Mouse (Mus musculus): ENCODE results near the gene Ndufs8. TPM values are rescaled to one million over a fixed set of nuclear protein-coding genes. Genes with fewer than 3 reads are reported as not detected.

Ndufs8 gene
- polyA plus RNA-seq, 1 experiment from 2014 or later, result 242 TPM

DNA sequence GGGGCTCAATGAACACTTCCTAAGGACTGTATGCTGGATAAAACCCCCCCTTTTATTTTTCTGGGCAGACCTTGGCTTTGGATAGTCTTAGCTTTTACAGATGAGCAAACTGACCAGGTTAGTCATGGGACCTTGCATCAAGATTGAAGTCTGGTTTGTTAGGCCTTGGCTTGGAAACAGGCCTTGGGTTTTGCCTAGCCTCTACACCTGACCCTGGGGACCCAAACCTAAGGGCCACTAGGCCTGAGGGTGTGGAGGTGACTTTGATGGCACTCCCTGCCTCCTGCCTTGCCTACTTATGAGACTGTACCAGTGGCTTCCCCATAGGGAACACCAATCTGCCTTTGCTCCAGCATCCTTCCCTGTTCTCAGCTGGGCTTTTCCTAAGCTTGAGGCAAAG lies 7.4 kb upstream of the Ndufs8 start:
- Histone ChIP-seq H3K4me1 (replicated peaks) (no peaks in the 10 kb centered on the region; the same call in 1 of the 2 replicates), H3K27me3 (no peaks in the 10 kb centered on the region)

GRCm38 (mm10) chr19:3916727-3917126 lies 4.2 kb upstream of the Ndufs8 start:
- WGBS, result 81% methylated on average over 11 of the region's 11 CpGs
- Histone ChIP-seq H3K9ac (replicated peaks) (no peak overlapping the region), H3K27me3 (no peaks in the 10 kb centered on the region), H3K4me2 (no peak overlapping the region), H3K9me3 (no peaks in the 10 kb centered on the region), H3K27ac (no peak overlapping the region), H3K4me3 (replicated peaks) (no peak overlapping the region), H3K36me3 (no peaks in the 10 kb centered on the region), H3K4me1 (replicated peaks) (peaks cover 14% of the 10 kb centered on the region)
- ATAC-seq (ENCODE audit: insufficient number of reproducible peaks, insufficient read depth, low FRiP score, low TSS enrichment, low read depth), result no peak

More for the DNA sequence above, 7.4 kb upstream of the Ndufs8 start:
- H3K36me3 ChIP-seq, result no peaks in the 10 kb centered on the region
- H3K27ac ChIP-seq, result no peak overlapping the region
- ATAC-seq (ENCODE audit: insufficient number of reproducible peaks, insufficient read depth, low FRiP score, low TSS enrichment, low read depth), result no peak
- H3K4me3 ChIP-seq (replicated peaks), result no peak overlapping the region
- no peaks in the 10 kb centered on the region for H3K9me3 ChIP-seq
- H3K4me2 ChIP-seq, result no peak overlapping the region
- H3K9ac ChIP-seq (replicated peaks), result no peak overlapping the region

DNA sequence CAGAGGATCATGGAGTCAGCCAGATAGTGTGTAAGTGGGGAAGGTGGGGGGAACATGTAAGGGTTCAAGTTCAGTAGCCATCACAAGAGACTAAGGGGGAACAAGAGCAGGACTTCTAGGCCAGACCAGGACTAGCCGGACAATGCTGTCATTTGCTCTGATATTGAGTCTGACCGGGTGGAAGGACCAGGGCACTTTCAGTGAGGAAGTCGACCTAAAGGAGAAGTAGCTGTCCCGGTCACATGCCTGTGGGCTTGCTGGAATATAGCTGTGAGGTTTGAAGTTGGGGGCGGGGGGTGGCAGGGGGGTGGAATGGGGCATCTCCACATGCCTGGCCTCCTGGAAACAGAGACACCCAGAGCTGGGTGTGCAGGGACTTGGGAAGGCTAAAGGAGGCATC lies 2.0 kb upstream of the Ndufs8 start:
- WGBS, result 91% methylated on average over 5 of the region's 5 CpGs
- ATAC-seq (ENCODE audit: insufficient number of reproducible peaks, insufficient read depth, low FRiP score, low TSS enrichment, low read depth), result no peak
- Histone ChIP-seq H3K9me3 (no peaks in the 10 kb centered on the region), H3K4me2 (no peak overlapping the region), H3K27ac (no peak overlapping the region), H3K4me3 (replicated peaks) (no peak overlapping the region), H3K4me1 (replicated peaks) (peaks cover 16% of the 10 kb centered on the region), H3K36me3 (peaks cover 19% of the 10 kb centered on the region), H3K9ac (replicated peaks) (no peak overlapping the region), H3K27me3 (no peaks in the 10 kb centered on the region)

DNA sequence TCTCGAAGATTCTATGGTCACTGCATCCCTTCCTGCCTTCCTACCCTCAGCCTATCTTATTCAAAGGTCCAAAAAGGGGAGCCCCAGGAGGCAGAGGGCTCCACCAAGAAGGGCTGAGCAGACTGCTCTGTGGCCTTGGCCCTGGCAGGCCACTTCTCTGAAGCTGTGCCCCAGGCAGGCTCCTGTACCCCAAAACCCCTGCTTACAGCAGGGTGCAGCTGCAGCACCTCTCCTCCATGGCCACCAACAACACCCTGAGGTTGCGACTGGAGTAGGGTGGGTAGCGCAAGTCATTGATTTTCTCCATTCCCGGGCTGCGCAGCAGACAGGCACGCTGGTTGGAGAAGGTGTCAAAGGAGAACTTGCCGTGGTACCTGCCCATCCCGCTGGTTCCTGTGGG lies 1.1 kb upstream of the Ndufs8 start:
- Histone ChIP-seq H3K4me1 (replicated peaks) (peaks cover 16% of the 10 kb centered on the region), H3K27me3 (no peaks in the 10 kb centered on the region), H3K9me3 (no peaks in the 10 kb centered on the region), H3K27ac (no peak overlapping the region), H3K9ac (replicated peaks) (peak overlapping the region; percentile 59; the same call in 1 of the 2 replicates), H3K4me2 (peak overlapping the region; percentile 60), H3K36me3 (peaks cover 28% of the 10 kb centered on the region), H3K4me3 (replicated peaks) (peak overlapping the region; percentile 62)
- ATAC-seq (ENCODE audit: insufficient number of reproducible peaks, insufficient read depth, low FRiP score, low TSS enrichment, low read depth), result no peak
- WGBS, result 86% methylated on average over 8 of the region's 8 CpGs

DNA sequence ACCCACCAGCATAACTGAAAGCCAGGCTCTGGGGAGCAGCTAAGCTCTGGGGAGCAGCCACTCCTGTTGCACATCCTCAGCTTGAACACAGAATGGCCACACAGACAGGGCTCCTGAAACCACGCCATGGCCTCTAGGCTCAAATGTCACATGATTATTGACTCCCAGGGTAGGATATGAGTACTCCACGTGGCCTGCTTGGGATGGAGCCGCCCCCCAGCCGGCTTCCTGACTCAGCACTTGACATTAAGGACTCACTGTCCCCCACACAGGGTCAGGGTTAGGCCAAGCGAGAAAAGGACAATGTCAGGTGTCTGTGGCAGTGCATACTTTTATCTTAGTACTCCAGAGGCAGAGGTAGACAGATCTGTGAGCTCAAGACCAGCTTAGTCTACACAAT lies 2.4 kb downstream of the Ndufs8 start:
- H3K36me3 ChIP-seq, result peaks cover 37% of the 10 kb centered on the region
- no peak overlapping the region for H3K9ac ChIP-seq (replicated peaks)
- WGBS, result 87% methylated on average over 5 of the region's 5 CpGs
- H3K4me1 ChIP-seq (replicated peaks), result peaks cover 40% of the 10 kb centered on the region
- H3K4me3 ChIP-seq (replicated peaks), result no peak overlapping the region
- no peaks in the 10 kb centered on the region for H3K9me3 ChIP-seq
- H3K27me3 ChIP-seq, result no peaks in the 10 kb centered on the region
- H3K4me2 ChIP-seq, result no peak overlapping the region
- no peak overlapping the region for H3K27ac ChIP-seq
- ATAC-seq (ENCODE audit: insufficient number of reproducible peaks, insufficient read depth, low FRiP score, low TSS enrichment, low read depth), result no peak

GRCm38 (mm10) chr19:3907876-3908660 lies 4.5 kb downstream of the Ndufs8 start:
- no peak overlapping the region for H3K27ac ChIP-seq
- peaks cover 41% of the 10 kb centered on the region for H3K4me1 ChIP-seq (replicated peaks)
- H3K9me3 ChIP-seq, result no peaks in the 10 kb centered on the region
- H3K4me2 ChIP-seq, result peak overlapping the region; percentile 84; the same call in 1 of the 2 replicates
- peaks cover 44% of the 10 kb centered on the region for H3K36me3 ChIP-seq
- WGBS, result 77% methylated on average over 8 of the region's 8 CpGs
- H3K9ac ChIP-seq (replicated peaks), result no peak overlapping the region
- no peaks in the 10 kb centered on the region for H3K27me3 ChIP-seq
- no peak for ATAC-seq (ENCODE audit: insufficient number of reproducible peaks, insufficient read depth, low FRiP score, low TSS enrichment, low read depth)
- peak overlapping the region; percentile 65; the same call in 1 of the 2 replicates for H3K4me3 ChIP-seq (replicated peaks)

DNA sequence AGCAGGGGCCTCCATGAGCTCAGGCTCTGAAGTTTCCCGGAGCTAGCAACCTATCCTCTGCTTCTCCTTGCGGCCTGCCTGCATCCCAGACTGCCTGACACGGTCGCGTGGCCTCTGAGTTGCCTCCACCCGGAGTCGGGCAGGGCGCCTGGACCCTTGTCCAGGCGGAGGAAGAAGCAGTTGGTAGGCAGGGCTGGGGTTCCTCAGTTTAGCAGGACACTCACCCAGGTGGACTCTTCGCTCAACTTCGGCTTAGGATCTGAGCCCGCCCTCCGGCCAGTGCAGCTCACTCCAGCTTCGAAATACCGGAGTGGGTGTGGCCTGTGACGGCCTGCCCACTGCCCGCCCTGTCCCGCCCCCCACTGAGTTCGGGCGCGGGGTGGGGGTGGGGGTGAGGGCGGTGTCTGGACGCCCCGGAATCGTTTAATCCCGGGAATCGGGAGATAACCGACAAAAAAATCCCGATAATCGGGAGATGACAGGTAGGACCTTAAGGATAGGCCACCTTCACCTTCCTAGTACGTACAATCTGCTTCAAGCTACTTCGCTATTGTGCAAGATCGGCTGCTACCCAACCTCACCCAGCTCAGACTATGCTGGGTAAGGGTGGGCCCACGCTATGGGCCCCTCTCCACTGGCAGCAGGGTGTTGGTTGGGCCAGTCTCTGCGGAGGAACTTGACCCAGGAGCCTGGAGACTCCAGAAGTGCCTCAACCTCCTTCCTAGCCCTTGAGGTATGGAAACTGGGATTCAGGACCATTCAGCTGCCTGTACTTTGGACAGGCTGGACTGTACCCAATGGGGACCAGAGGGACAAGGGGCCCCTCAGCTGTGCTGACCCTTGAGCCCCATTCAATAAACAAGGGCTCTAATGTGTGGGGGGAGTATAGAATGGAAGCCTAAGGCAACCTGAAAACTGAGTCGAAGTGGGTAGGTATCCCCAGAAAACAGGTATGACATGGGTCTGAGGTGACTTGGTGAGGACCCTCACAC lies 5.5 kb downstream of the Ndufs8 start, which contains the start of gene Tcirg1:
TSS of gene Tcirg1 (minus strand) at position 339 of the 992 bp plus-strand sequence.
- peaks cover 54% of the 10 kb centered on the region for H3K36me3 ChIP-seq
- H3K27me3 ChIP-seq, result no peaks in the 10 kb centered on the region
- H3K27ac ChIP-seq, result peak within 1 kb of the TSS; percentile 82
- WGBS, result 5% methylated on average over 36 of the region's 36 CpGs
- ATAC-seq (ENCODE audit: insufficient number of reproducible peaks, insufficient read depth, low FRiP score, low TSS enrichment, low read depth), result peak; percentile 64
- peak within 1 kb of the TSS; percentile 75 for H3K9ac ChIP-seq (replicated peaks)
- peak within 1 kb of the TSS; percentile 84 for H3K4me2 ChIP-seq
- H3K4me3 ChIP-seq (replicated peaks), result peak within 1 kb of the TSS; percentile 65
- H3K9me3 ChIP-seq, result no peaks in the 10 kb centered on the region
- H3K4me1 ChIP-seq (replicated peaks), result peaks cover 40% of the 10 kb centered on the region

DNA sequence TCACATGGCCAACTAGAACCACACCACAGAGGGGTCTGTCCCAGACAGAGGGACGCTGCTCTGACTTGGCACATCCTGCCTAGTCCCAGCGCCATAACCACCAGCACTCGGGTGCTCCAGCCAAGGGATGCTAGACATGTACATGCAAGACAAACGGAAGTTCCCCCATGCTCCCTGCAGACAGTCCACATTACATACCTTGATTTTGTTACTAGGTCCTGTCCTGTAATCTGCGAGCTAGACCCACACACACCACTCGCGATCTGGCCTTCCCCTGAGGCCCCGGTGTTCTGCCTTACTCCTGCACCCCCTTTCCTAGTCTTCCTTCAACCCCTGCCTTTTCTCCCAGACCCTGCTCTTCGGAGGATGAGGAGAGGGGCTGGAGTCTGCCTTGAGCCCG lies 6.2 kb downstream of the Ndufs8 start:
- Histone ChIP-seq H3K9ac (replicated peaks) (peak overlapping the region; percentile 75), H3K36me3 (peaks cover 60% of the 10 kb centered on the region), H3K27ac (peak overlapping the region; percentile 82; the same call in 1 of the 2 replicates), H3K4me1 (replicated peaks) (peaks cover 34% of the 10 kb centered on the region), H3K4me3 (replicated peaks) (peak overlapping the region; percentile 65), H3K4me2 (peak overlapping the region; percentile 84), H3K27me3 (no peaks in the 10 kb centered on the region), H3K9me3 (no peaks in the 10 kb centered on the region)
- ATAC-seq (ENCODE audit: insufficient number of reproducible peaks, insufficient read depth, low FRiP score, low TSS enrichment, low read depth), result no peak
- WGBS, result 30% methylated on average over 10 of the region's 10 CpGs

DNA sequence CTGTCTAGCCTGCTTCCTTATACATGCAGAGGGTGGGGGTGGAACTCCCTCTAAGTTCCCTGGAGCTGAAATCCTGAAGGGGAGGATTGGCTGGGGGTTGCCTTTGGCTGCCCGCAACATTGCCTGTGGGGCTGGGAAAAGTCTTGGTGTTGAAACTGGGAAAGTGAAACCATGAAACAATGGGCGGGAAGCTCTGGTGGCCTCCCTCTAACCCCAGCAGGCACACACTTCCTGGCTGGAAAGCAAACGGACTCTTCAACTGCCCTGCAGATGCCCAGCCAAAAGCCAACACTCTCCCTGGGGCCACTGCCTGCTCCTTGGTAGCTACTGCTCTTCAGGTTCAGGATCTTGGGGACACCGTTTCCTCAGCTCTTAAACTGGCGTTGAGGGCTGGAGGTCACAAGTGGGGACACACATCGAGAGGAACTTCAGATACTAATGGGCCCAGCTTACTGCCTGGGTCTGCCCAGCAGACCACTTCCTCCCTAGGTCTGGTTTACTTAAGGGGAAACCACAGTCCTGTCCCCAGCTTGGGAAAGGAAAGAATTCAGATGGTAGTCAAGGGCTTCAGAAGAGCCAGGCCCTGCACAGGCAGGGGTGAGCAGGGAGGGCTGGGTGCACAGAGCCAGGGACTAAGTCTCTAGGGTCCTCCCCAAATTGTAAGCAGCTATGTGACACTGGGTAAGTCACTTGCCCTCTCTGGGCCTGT lies 7.2 kb downstream of the Ndufs8 start:
- Histone ChIP-seq H3K9me3 (no peaks in the 10 kb centered on the region), H3K4me2 (peak overlapping the region; percentile 84), H3K4me3 (replicated peaks) (peak overlapping the region; percentile 65), H3K9ac (replicated peaks) (peak overlapping the region; percentile 50; the same call in 1 of the 2 replicates), H3K27me3 (no peaks in the 10 kb centered on the region), H3K4me1 (replicated peaks) (peaks cover 34% of the 10 kb centered on the region), H3K36me3 (peaks cover 55% of the 10 kb centered on the region), H3K27ac (peak overlapping the region; percentile 82)
- 19% methylated on average over 6 of the region's 6 CpGs for WGBS
- no peak for ATAC-seq (ENCODE audit: insufficient number of reproducible peaks, insufficient read depth, low FRiP score, low TSS enrichment, low read depth)

DNA sequence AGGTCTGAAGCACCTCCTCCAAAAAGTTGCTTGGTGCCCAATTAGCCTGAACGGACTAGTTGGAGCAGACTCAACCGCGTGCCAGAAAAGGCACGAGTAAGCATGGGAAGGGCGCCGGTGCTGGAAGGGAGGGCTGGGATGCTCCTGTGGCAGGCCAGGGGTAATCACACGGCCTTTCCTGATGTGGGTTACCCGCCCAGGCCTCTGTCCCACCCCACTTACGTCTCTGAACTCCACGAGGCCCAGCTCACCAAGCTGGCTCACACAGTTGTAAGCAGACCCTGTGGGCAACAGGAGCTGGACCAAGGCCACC lies 8.3 kb downstream of the Ndufs8 start:
- Histone ChIP-seq H3K4me2 (peak overlapping the region; percentile 84), H3K27ac (no peak overlapping the region), H3K27me3 (no peaks in the 10 kb centered on the region), H3K4me1 (replicated peaks) (peaks cover 34% of the 10 kb centered on the region), H3K4me3 (replicated peaks) (0 out of 2 replicates have a peak overlapping the region, but pooled peaks have one; percentile 3), H3K9me3 (no peaks in the 10 kb centered on the region), H3K9ac (replicated peaks) (no peak overlapping the region), H3K36me3 (peaks cover 53% of the 10 kb centered on the region)
- ATAC-seq (ENCODE audit: insufficient number of reproducible peaks, insufficient read depth, low FRiP score, low TSS enrichment, low read depth), result no peak
- WGBS, result 64% methylated on average over 10 of the region's 10 CpGs
